Mouse (Mus musculus): ENCODE data around the gene Myo19.
"Not testable (repeated sequence)": the region's sequence is repeated elsewhere in the genome, so short reads cannot be mapped to it uniquely, and the experiment has no call there.

Myo19 gene

GRCm38 (mm10) chr11:84879772-84880464 lies at the start of gene Myo19, which contains the start of gene Pigw:
Gene Myo19, plus strand, starts transcription at chr11:84880148.
Gene Pigw, minus strand, starts transcription at chr11:84880285.
- peak; percentile 83 to 87 for DNase-seq

GRCm38 (mm10) chr11:84839330-84839729 lies 40.6 kb upstream of the Myo19 start:
- no peak for DNase-seq

GRCm38 (mm10) chr11:84846741-84847474 lies 33.0 kb upstream of the Myo19 start:
- DNase-seq = no peak

GRCm38 (mm10) chr11:84847475-84848090 lies 32.4 kb upstream of the Myo19 start:
- DNase-seq = no peak

- no peak for DNase-seq
These were observed 24.7 kb upstream of the Myo19 start for GRCm38 (mm10) chr11:84855285-84855684.

GRCm38 (mm10) chr11:84865268-84865667 lies 14.7 kb upstream of the Myo19 start:
- DNase-seq = no peak

- no peak for DNase-seq
These were observed 12.4 kb upstream of the Myo19 start for GRCm38 (mm10) chr11:84867586-84867985.

GRCm38 (mm10) chr11:84868786-84869259 lies 11.1 kb upstream of the Myo19 start:
- no peak for DNase-seq

GRCm38 (mm10) chr11:84869537-84870232 lies 10.3 kb upstream of the Myo19 start:
- DNase-seq = peak; percentile 94 to 98

- DNase-seq = peak; percentile 95 to 96
These were observed 9.5 kb upstream of the Myo19 start, which contains the start of gene Ggnbp2 for GRCm38 (mm10) chr11:84870337-84871043. Gene Ggnbp2, minus strand, starts transcription at chr11:84870817.

GRCm38 (mm10) chr11:84871046-84871445 lies 8.9 kb upstream of the Myo19 start:
- DNase-seq = no peak

GRCm38 (mm10) chr11:84871548-84872069 lies 8.3 kb upstream of the Myo19 start:
- no peak for DNase-seq

GRCm38 (mm10) chr11:84873042-84873833 lies 6.7 kb upstream of the Myo19 start:
- DNase-seq = no peak

GRCm38 (mm10) chr11:84876020-84876419 lies 3.9 kb upstream of the Myo19 start:
- not testable (repeated sequence) for DNase-seq

GRCm38 (mm10) chr11:84879007-84879771 lies 759 bp upstream of the Myo19 start:
- no peak for DNase-seq

GRCm38 (mm10) chr11:84880465-84880961 lies 565 bp downstream of the Myo19 start:
- peak; percentile 67 to 72 for DNase-seq

- DNase-seq = no peak
These were observed 1.0 kb downstream of the Myo19 start for GRCm38 (mm10) chr11:84880971-84881370.

- DNase-seq = no peak
These were observed 2.4 kb downstream of the Myo19 start for GRCm38 (mm10) chr11:84882346-84882745.

- no peak for DNase-seq
These were observed 5.3 kb downstream of the Myo19 start for GRCm38 (mm10) chr11:84885238-84885637.

- DNase-seq = no peak
These were observed 6.3 kb downstream of the Myo19 start for GRCm38 (mm10) chr11:84886236-84886635.

All from cerebellum, postnatal 14 days (tissue).